Mouse (Mus musculus) erythroblast, embryonic 14.5 days (primary cell): ENCODE results near the gene Rps6ka5. TPM values are rescaled to one million over a fixed set of nuclear protein-coding genes. Genes with fewer than 3 reads are reported as not detected.

Experiments used
- H3K27me3 ChIP-seq: 2 replicates; pipeline ENCODE4 v1.6.1; 2012; ENCODE audit warnings: inconsistent platforms; ENCODE audit not compliant: control insufficient read depth
- H3K36me3 ChIP-seq: 2 replicates; pipeline ENCODE4 v1.6.1; 2012; ENCODE audit warnings: mild to moderate bottlenecking, inconsistent platforms; ENCODE audit not compliant: control insufficient read depth
- H3K4me1 ChIP-seq: 2 replicates; pipeline ENCODE4 v1.6.1; 2012; ENCODE audit warnings: inconsistent platforms; ENCODE audit not compliant: control insufficient read depth
- H3K4me3 ChIP-seq: replicated peaks from 2 replicates; pipeline ENCODE3; 2012; ENCODE audit warnings: moderate library complexity, mild to moderate bottlenecking, inconsistent platforms
- H3K9me3 ChIP-seq: 2 replicates; pipeline ENCODE4 v1.6.1; 2012; ENCODE audit warnings: low read length, inconsistent platforms, mixed read lengths; ENCODE audit not compliant: control insufficient read depth
- GATA1 ChIP-seq: IDR thresholded peaks from 2 replicates; pipeline ENCODE4 v1.6.1; 2012; ENCODE audit warnings: low read length, inconsistent platforms, mixed read lengths
- TAL1 ChIP-seq: IDR thresholded peaks from 3 replicates; pipeline ENCODE4 v1.6.1; 2012; ENCODE audit warnings: low read length, inconsistent platforms, mixed read lengths
- polyA plus RNA-seq: library from polyadenylated mRNA; stranded (reverse); fragments of >175 nt; gene quantifications from 2 replicates; pipeline ENCODE4 v1.2.3, GENCODE M21; 2012

Gene Rps6ka5
- polyA plus RNA-seq, 1 experiment, result 0.15 TPM

- H3K4me3 ChIP-seq, result no peak overlapping the region
- peaks cover 6% of the 10 kb centered on the region for H3K4me1 ChIP-seq
- TF ChIP-seq TAL1 (no peak), GATA1 (no peak)
- H3K27me3 ChIP-seq, result no peaks in the 10 kb centered on the region
- H3K36me3 ChIP-seq, result no peaks in the 10 kb centered on the region
- no peaks in the 10 kb centered on the region; the same call in 1 of the 2 replicates for H3K9me3 ChIP-seq
These were observed 213.7 kb downstream of the Rps6ka5 start for GRCm38 (mm10) chr12:100513131-100513530.

GRCm38 (mm10) chr12:100512641-100513040 is 214.1 kb downstream of the Rps6ka5 start:
- Histone ChIP-seq H3K4me1 (peaks cover 1% of the 10 kb centered on the region; the same call in 1 of the 2 replicates), H3K9me3 (no peaks in the 10 kb centered on the region; the same call in 1 of the 2 replicates), H3K27me3 (no peaks in the 10 kb centered on the region), H3K4me3 (no peak overlapping the region), H3K36me3 (no peaks in the 10 kb centered on the region)
- TF ChIP-seq GATA1, result no peak
- no peak for TF ChIP-seq TAL1

- Histone ChIP-seq H3K4me1 (peaks cover 2% of the 10 kb centered on the region), H3K9me3 (no peaks in the 10 kb centered on the region; the same call in 1 of the 2 replicates), H3K27me3 (no peaks in the 10 kb centered on the region), H3K4me3 (no peak overlapping the region), H3K36me3 (no peaks in the 10 kb centered on the region)
- TF ChIP-seq GATA1, result no peak
- no peak for TF ChIP-seq TAL1
These were observed 217.0 kb downstream of the Rps6ka5 start for GRCm38 (mm10) chr12:100509615-100510282.

- Histone ChIP-seq H3K36me3 (no peaks in the 10 kb centered on the region), H3K9me3 (no peaks in the 10 kb centered on the region; the same call in 1 of the 2 replicates), H3K4me1 (peaks cover 2% of the 10 kb centered on the region), H3K4me3 (no peak overlapping the region), H3K27me3 (no peaks in the 10 kb centered on the region)
- TF ChIP-seq TAL1, result no peak
- no peak for TF ChIP-seq GATA1
These were observed 218.1 kb downstream of the Rps6ka5 start for GRCm38 (mm10) chr12:100508668-100509067.

GRCm38 (mm10) chr12:100505484-100505883 is 221.3 kb downstream of the Rps6ka5 start:
- TF ChIP-seq TAL1 (no peak), GATA1 (no peak)
- peaks cover 2% of the 10 kb centered on the region for H3K4me1 ChIP-seq
- no peak overlapping the region for H3K4me3 ChIP-seq
- no peaks in the 10 kb centered on the region for H3K27me3 ChIP-seq
- H3K36me3 ChIP-seq, result no peaks in the 10 kb centered on the region
- H3K9me3 ChIP-seq, result no peaks in the 10 kb centered on the region

GRCm38 (mm10) chr12:100504585-100504984 is 222.2 kb downstream of the Rps6ka5 start:
- Histone ChIP-seq H3K4me3 (no peak overlapping the region), H3K36me3 (no peaks in the 10 kb centered on the region), H3K9me3 (no peaks in the 10 kb centered on the region), H3K4me1 (peaks cover 2% of the 10 kb centered on the region), H3K27me3 (no peaks in the 10 kb centered on the region)
- TF ChIP-seq GATA1, result no peak
- TF ChIP-seq TAL1, result no peak

GRCm38 (mm10) chr12:100503659-100504058 is 223.1 kb downstream of the Rps6ka5 start:
- Histone ChIP-seq H3K36me3 (no peaks in the 10 kb centered on the region), H3K4me1 (peaks cover 2% of the 10 kb centered on the region), H3K27me3 (no peaks in the 10 kb centered on the region), H3K9me3 (no peaks in the 10 kb centered on the region), H3K4me3 (no peak overlapping the region)
- TF ChIP-seq GATA1 (no peak), TAL1 (no peak)

GRCm38 (mm10) chr12:100502544-100502943 is 224.2 kb downstream of the Rps6ka5 start:
- no peak overlapping the region for H3K4me3 ChIP-seq

GRCm38 (mm10) chr12:100501261-100501660 is 225.5 kb downstream of the Rps6ka5 start:
- H3K4me3 ChIP-seq, result no peak overlapping the region
- H3K9me3 ChIP-seq, result no peaks in the 10 kb centered on the region
- no peaks in the 10 kb centered on the region; the same call in 1 of the 2 replicates for H3K36me3 ChIP-seq
- H3K4me1 ChIP-seq, result peaks cover 2% of the 10 kb centered on the region; the same call in 1 of the 2 replicates
- TF ChIP-seq TAL1 (no peak), GATA1 (no peak)
- no peaks in the 10 kb centered on the region for H3K27me3 ChIP-seq

More at GRCm38 (mm10) chr12:100502544-100502943, 224.2 kb downstream of the Rps6ka5 start:
- Histone ChIP-seq H3K27me3 (no peaks in the 10 kb centered on the region), H3K4me1 (peaks cover 2% of the 10 kb centered on the region), H3K36me3 (no peaks in the 10 kb centered on the region), H3K9me3 (no peaks in the 10 kb centered on the region)
- no peak for TF ChIP-seq GATA1
- TF ChIP-seq TAL1, result no peak

GRCm38 (mm10) chr12:100499469-100499868 is 227.3 kb downstream of the Rps6ka5 start:
- no peaks in the 10 kb centered on the region for H3K4me1 ChIP-seq
- H3K36me3 ChIP-seq, result no peaks in the 10 kb centered on the region; the same call in 1 of the 2 replicates

More at GRCm38 (mm10) chr12:100499469-100499868, 227.3 kb downstream of the Rps6ka5 start:
- no peak overlapping the region for H3K4me3 ChIP-seq
- no peaks in the 10 kb centered on the region for H3K9me3 ChIP-seq
- no peak for TF ChIP-seq TAL1
- no peak for TF ChIP-seq GATA1
- no peaks in the 10 kb centered on the region for H3K27me3 ChIP-seq

Other genes with a start within 250 kb of the Rps6ka5 start
- gene Ttc7b, start 206.2 kb downstream of the Rps6ka5 start, polyA plus RNA-seq, result 0.09 and 0.13 TPM in 2 replicates
- 0.03 TPM in 1 of 2 replicates, not detected in the other for gene Dglucy, start 52.1 kb upstream of the Rps6ka5 start, polyA plus RNA-seq
- gene Gpr68, start 181.2 kb upstream of the Rps6ka5 start, polyA plus RNA-seq, result not detected in 2 replicates